Mouse (Mus musculus) monocyte, adult 2 months (primary cell): Measurements from ENCODE around the gene Crk.

Source experiments
- DNase-seq, 2 experiments: peaks; one replicate each; pipeline ENCODE4 v3.0.0; 2022; ENCODE audit warnings: low spot score in 2 of 2, low read depth in 1 of 2

Gene Crk

GRCm38 (mm10) chr11:75678747-75679438 lies at the start of gene Crk:
Gene Crk, plus strand, starts transcription at chr11:75679259.
- DNase-seq, result peak; percentile 98

- DNase-seq, result no peak
Observed at GRCm38 (mm10) chr11:75630098-75630497, 49.0 kb upstream of the Crk start.

- DNase-seq, result peak; percentile 96
Observed at GRCm38 (mm10) chr11:75630645-75631229, 48.3 kb upstream of the Crk start, which contains the start of gene Inpp5k. Gene Inpp5k, plus strand, starts transcription at chr11:75630988.

GRCm38 (mm10) chr11:75631561-75632225 lies 47.4 kb upstream of the Crk start:
- no peak for DNase-seq

GRCm38 (mm10) chr11:75632921-75633320 lies 46.1 kb upstream of the Crk start:
- no peak for DNase-seq

- DNase-seq, result no peak
Observed at GRCm38 (mm10) chr11:75634801-75635200, 44.3 kb upstream of the Crk start.

- no peak for DNase-seq
Observed at GRCm38 (mm10) chr11:75635315-75635714, 43.7 kb upstream of the Crk start.

GRCm38 (mm10) chr11:75643323-75643722 lies 35.7 kb upstream of the Crk start:
- DNase-seq, result no peak

- peak; percentile 33 to 41 for DNase-seq
Observed at GRCm38 (mm10) chr11:75644684-75645083, 34.4 kb upstream of the Crk start.

GRCm38 (mm10) chr11:75647681-75648211 lies 31.3 kb upstream of the Crk start:
- DNase-seq, result no peak

GRCm38 (mm10) chr11:75649155-75649561 lies 29.9 kb upstream of the Crk start:
- DNase-seq, result no peak

GRCm38 (mm10) chr11:75650311-75650710 lies 28.7 kb upstream of the Crk start, which contains the start of gene Myo1c:
Gene Myo1c, plus strand, starts transcription at chr11:75650504.
- DNase-seq, result no peak

- DNase-seq, result peak; percentile 27 to 61
Observed at GRCm38 (mm10) chr11:75650958-75651425, 28.1 kb upstream of the Crk start.

GRCm38 (mm10) chr11:75651426-75652221 lies 27.4 kb upstream of the Crk start:
- DNase-seq, result peak; percentile 35 to 74

GRCm38 (mm10) chr11:75652222-75652941 lies 26.7 kb upstream of the Crk start:
- no peak for DNase-seq

- peak in 1 of 2 experiments; percentile 40 for DNase-seq
Observed at GRCm38 (mm10) chr11:75652942-75653684, 25.9 kb upstream of the Crk start.

- DNase-seq, result peak; percentile 80 to 90
Observed at GRCm38 (mm10) chr11:75653781-75654470, 25.1 kb upstream of the Crk start.

- DNase-seq, result peak in 1 of 2 experiments; percentile 40
Observed at GRCm38 (mm10) chr11:75654471-75655390, 24.3 kb upstream of the Crk start.
